Mouse (Mus musculus): Measurements from ENCODE around the gene Srrd. TPM values are rescaled to one million over a fixed set of nuclear protein-coding genes. Genes with fewer than 3 reads are reported as not detected.
A peak's percentile ranks its signal among the peaks of the same experiment; 100 is the strongest.

Gene Srrd
- polyA plus RNA-seq, 1 experiment from 2014 or later = 19.3 TPM

- Histone ChIP-seq H3K4me2 (replicated peaks; ENCODE audit: low read depth) (no peak within 1 kb of the TSS), H3K9ac (ENCODE audit: low read length) (no peak within 1 kb of the TSS), H3K9me3 (ENCODE audit: control insufficient read depth, low read length) (no peaks in the 10 kb centered on the region), H3K27ac (replicated peaks) (no peak within 1 kb of the TSS), H3K27me3 (ENCODE audit: control insufficient read depth, insufficient read depth, low read length) (no peaks in the 10 kb centered on the region), H3K4me3 (ENCODE audit: low read depth, low read length) (no peak within 1 kb of the TSS), H3K4me1 (replicated peaks; ENCODE audit: control insufficient read depth, insufficient read depth) (no peaks in the 10 kb centered on the region), H3K36me3 (ENCODE audit: control insufficient read depth, insufficient read depth, low read length) (peaks cover 7% of the 10 kb centered on the region; the same call in 1 of the 2 replicates)
- 59% methylated on average over 13 of the region's 13 CpGs for WGBS
- no peak for TF ChIP-seq CTCF (IDR thresholded peaks at IDR 0.05; ENCODE audit: low read depth)
- no peak for TF ChIP-seq EP300 (optimal IDR thresholded peaks at IDR 0.05)
- ATAC-seq (ENCODE audit: low FRiP score, low TSS enrichment) = peak; percentile 59
- peak; percentile 42 for DNase-seq (ENCODE audit: low spot score)
These were observed 13.1 kb upstream of the Srrd start, which contains the start of gene Gm6583 for GRCm38 (mm10) chr5:112355910-112356309. Gene Gm6583, minus strand, starts transcription at chr5:112356033.

- H3K27me3 ChIP-seq (ENCODE audit: control insufficient read depth, insufficient read depth, low read length) = no peaks in the 10 kb centered on the region
- no peak overlapping the region for H3K27ac ChIP-seq (replicated peaks)
- DNase-seq (ENCODE audit: low spot score) (no peak), ATAC-seq (ENCODE audit: low FRiP score, low TSS enrichment) (no peak)
- TF ChIP-seq CTCF (IDR thresholded peaks at IDR 0.05; ENCODE audit: low read depth) (no peak), EP300 (optimal IDR thresholded peaks at IDR 0.05) (no peak)
- H3K36me3 ChIP-seq (ENCODE audit: control insufficient read depth, insufficient read depth, low read length) = peaks cover 7% of the 10 kb centered on the region; the same call in 1 of the 2 replicates
- no peaks in the 10 kb centered on the region for H3K4me1 ChIP-seq (replicated peaks; ENCODE audit: control insufficient read depth, insufficient read depth)
- 87% methylated on average over 6 of the region's 6 CpGs for WGBS
- H3K9ac ChIP-seq (ENCODE audit: low read length) = no peak overlapping the region
- no peak overlapping the region for H3K4me2 ChIP-seq (replicated peaks; ENCODE audit: low read depth)
- no peaks in the 10 kb centered on the region for H3K9me3 ChIP-seq (ENCODE audit: control insufficient read depth, low read length)
- H3K4me3 ChIP-seq (ENCODE audit: low read depth, low read length) = no peak overlapping the region
These were observed 12.7 kb upstream of the Srrd start for GRCm38 (mm10) chr5:112355493-112355892.

DNA sequence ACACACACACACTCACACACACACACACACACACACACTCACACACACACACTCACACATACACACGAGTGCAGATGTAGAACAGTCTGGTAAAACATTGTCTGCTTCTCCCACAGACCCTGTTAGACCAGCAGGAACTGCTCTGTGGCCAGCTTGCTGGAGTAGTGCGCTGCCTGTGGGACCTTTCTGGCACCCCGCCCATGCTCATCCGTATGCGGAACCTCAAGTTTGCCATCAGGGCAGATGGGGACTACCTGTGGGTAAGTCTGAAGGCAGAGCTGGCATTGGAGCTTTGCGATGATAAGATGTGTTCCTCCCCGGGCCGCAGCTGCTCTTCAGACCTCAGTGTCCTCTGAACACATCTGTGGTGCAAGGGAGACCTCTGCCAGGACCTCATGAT lies 6.3 kb upstream of the Srrd start:
- no peak overlapping the region for H3K27ac ChIP-seq (replicated peaks)
- H3K4me2 ChIP-seq (replicated peaks; ENCODE audit: low read depth) = no peak overlapping the region
- no peak for TF ChIP-seq EP300 (optimal IDR thresholded peaks at IDR 0.05)
- no peak for TF ChIP-seq CTCF (IDR thresholded peaks at IDR 0.05; ENCODE audit: low read depth)
- H3K9me3 ChIP-seq (ENCODE audit: control insufficient read depth, low read length) = no peaks in the 10 kb centered on the region
- 86% methylated on average over 8 of the region's 8 CpGs for WGBS
- H3K9ac ChIP-seq (ENCODE audit: low read length) = no peak overlapping the region
- no peak for ATAC-seq (ENCODE audit: low FRiP score, low TSS enrichment)
- DNase-seq (ENCODE audit: low spot score) = no peak
- H3K4me1 ChIP-seq (replicated peaks; ENCODE audit: control insufficient read depth, insufficient read depth) = no peaks in the 10 kb centered on the region
- peaks cover 12% of the 10 kb centered on the region; the same call in 1 of the 2 replicates for H3K36me3 ChIP-seq (ENCODE audit: control insufficient read depth, insufficient read depth, low read length)
- no peak overlapping the region for H3K4me3 ChIP-seq (ENCODE audit: low read depth, low read length)
- no peaks in the 10 kb centered on the region for H3K27me3 ChIP-seq (ENCODE audit: control insufficient read depth, insufficient read depth, low read length)

DNA sequence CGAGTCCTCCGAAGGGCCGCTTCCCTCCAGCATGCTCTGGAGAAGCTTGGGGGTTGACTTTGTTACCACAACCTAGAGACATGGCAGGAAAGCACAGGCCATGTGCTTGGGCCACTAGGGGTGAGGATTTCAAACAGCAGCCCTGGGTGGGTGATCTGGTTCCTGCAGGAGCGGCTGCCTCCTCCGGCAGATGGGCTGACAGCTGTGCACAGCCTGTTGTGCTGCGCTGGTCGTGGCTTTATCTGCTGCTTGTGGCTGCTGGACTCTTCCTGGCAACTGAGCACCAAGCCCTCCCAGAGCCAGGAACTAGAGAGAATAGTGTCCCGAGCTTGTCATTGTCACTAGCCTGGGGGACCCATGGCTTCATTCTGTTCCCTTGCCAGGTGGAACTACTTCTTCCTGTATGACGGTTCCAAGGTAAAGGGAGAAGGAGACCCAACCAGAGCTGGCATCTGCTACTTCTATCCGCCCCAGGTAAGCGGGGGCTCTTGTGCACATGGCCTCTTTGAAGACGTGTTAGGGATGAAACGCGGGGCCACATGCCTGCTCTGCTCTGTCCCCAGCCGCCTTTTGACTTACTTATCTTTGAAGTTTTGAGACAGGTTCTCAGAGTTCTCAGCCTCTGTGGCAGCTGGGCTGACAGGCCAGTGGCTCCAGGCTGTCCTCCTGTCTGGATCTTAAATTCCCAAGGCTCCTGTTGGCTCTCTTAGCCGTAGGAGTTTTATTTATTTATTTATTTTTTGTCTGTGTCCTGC lies 3.5 kb upstream of the Srrd start:
- no peak for TF ChIP-seq EP300 (optimal IDR thresholded peaks at IDR 0.05)
- no peak for TF ChIP-seq CTCF (IDR thresholded peaks at IDR 0.05; ENCODE audit: low read depth)
- Histone ChIP-seq H3K36me3 (ENCODE audit: control insufficient read depth, insufficient read depth, low read length) (peaks cover 10% of the 10 kb centered on the region; the same call in 1 of the 2 replicates), H3K27me3 (ENCODE audit: control insufficient read depth, insufficient read depth, low read length) (no peaks in the 10 kb centered on the region), H3K4me1 (replicated peaks; ENCODE audit: control insufficient read depth, insufficient read depth) (no peaks in the 10 kb centered on the region; the same call in 1 of the 2 replicates), H3K9ac (ENCODE audit: low read length) (no peak overlapping the region), H3K4me2 (replicated peaks; ENCODE audit: low read depth) (no peak overlapping the region), H3K27ac (replicated peaks) (no peak overlapping the region), H3K9me3 (ENCODE audit: control insufficient read depth, low read length) (no peaks in the 10 kb centered on the region), H3K4me3 (ENCODE audit: low read depth, low read length) (no peak overlapping the region)
- no peak for DNase-seq (ENCODE audit: low spot score)
- no peak for ATAC-seq (ENCODE audit: low FRiP score, low TSS enrichment)
- WGBS = 84% methylated on average over 16 of the region's 16 CpGs

GRCm38 (mm10) chr5:112344092-112344960 lies 1.5 kb upstream of the Srrd start:
- H3K27ac ChIP-seq (replicated peaks) = 0 out of 2 replicates have a peak overlapping the region, but pooled peaks have one; percentile 53
- H3K9ac ChIP-seq (ENCODE audit: low read length) = no peak overlapping the region
- H3K4me1 ChIP-seq (replicated peaks; ENCODE audit: control insufficient read depth, insufficient read depth) = no peaks in the 10 kb centered on the region; the same call in 1 of the 2 replicates
- DNase-seq (ENCODE audit: low spot score) (peak; percentile 68), ATAC-seq (ENCODE audit: low FRiP score, low TSS enrichment) (peak; percentile 79)
- TF ChIP-seq CTCF (IDR thresholded peaks at IDR 0.05; ENCODE audit: low read depth) (no peak), EP300 (optimal IDR thresholded peaks at IDR 0.05) (no peak)
- WGBS = 68% methylated on average over 6 of the region's 6 CpGs
- peaks cover 9% of the 10 kb centered on the region; the same call in 1 of the 2 replicates for H3K36me3 ChIP-seq (ENCODE audit: control insufficient read depth, insufficient read depth, low read length)
- H3K4me3 ChIP-seq (ENCODE audit: low read depth, low read length) = no peak overlapping the region
- no peaks in the 10 kb centered on the region for H3K9me3 ChIP-seq (ENCODE audit: control insufficient read depth, low read length)
- no peak overlapping the region for H3K4me2 ChIP-seq (replicated peaks; ENCODE audit: low read depth)
- H3K27me3 ChIP-seq (ENCODE audit: control insufficient read depth, insufficient read depth, low read length) = no peaks in the 10 kb centered on the region

Data from stomach, postnatal 0 days (tissue).